Mouse (Mus musculus) frontal cortex, postnatal 36 days (tissue): ENCODE measurements around the gene Klrc2.
"Not testable (repeated sequence)": the region's sequence is repeated elsewhere in the genome, so short reads cannot be mapped to it uniquely, and the experiment has no call there.

Experiments used
- DNase-seq, 2 experiments: peaks; one replicate each; pipeline ENCODE4 v3.0.0; 2022; ENCODE audit warnings: low spot score in 2 of 2

The Klrc2 gene

GRCm38 (mm10) chr6:129660589-129660988 is at the start of gene Klrc2:
TSS of gene Klrc2 (minus strand) at chr6:129660689.
- DNase-seq: not testable (repeated sequence)

GRCm38 (mm10) chr6:129691436-129691835 is 30.9 kb upstream of the Klrc2 start:
- DNase-seq: not testable (repeated sequence)

GRCm38 (mm10) chr6:129680379-129680778 is 19.9 kb upstream of the Klrc2 start:
- DNase-seq: no peak

- DNase-seq: no peak
These were observed 18.4 kb upstream of the Klrc2 start, which contains the start of gene Klrc1 for GRCm38 (mm10) chr6:129678873-129679272. TSS of gene Klrc1 (minus strand) at chr6:129678973.

- not testable (repeated sequence) for DNase-seq
These were observed 812 bp upstream of the Klrc2 start for GRCm38 (mm10) chr6:129661301-129661700.

GRCm38 (mm10) chr6:129644054-129644453 is 16.4 kb downstream of the Klrc2 start:
- not testable (repeated sequence) for DNase-seq

- not testable (repeated sequence) for DNase-seq
These were observed 17.3 kb downstream of the Klrc2 start, which contains the start of gene Klrc3 for GRCm38 (mm10) chr6:129643237-129643636. TSS of gene Klrc3 (minus strand) at chr6:129643337.

- DNase-seq: not testable (repeated sequence)
These were observed 29.4 kb downstream of the Klrc2 start for GRCm38 (mm10) chr6:129631046-129631445.

- DNase-seq: no peak
These were observed 36.8 kb downstream of the Klrc2 start, which contains the start of gene Klrk1 for GRCm38 (mm10) chr6:129623735-129624134. TSS of gene Klrk1 (minus strand) at chr6:129623864.

- no peak for DNase-seq
These were observed 52.1 kb downstream of the Klrc2 start for GRCm38 (mm10) chr6:129608372-129608771.
